Mouse (Mus musculus): ENCODE measurements around the gene Aldh1l1. TPM values are rescaled to one million over a fixed set of nuclear protein-coding genes. Genes with fewer than 3 reads are reported as not detected.
A peak's percentile ranks its signal among the peaks of the same experiment; 100 is the strongest.

Gene Aldh1l1
- total and polyA plus RNA-seq, 2 experiments: 897 to 1,237 TPM

- Histone ChIP-seq H3K79me2 (ENCODE audit: control insufficient read depth, insufficient read depth, low read length) (no peaks in the 10 kb centered on the region), H3K27ac (replicated peaks; ENCODE audit: insufficient read depth, low read depth, low read length) (no peak overlapping the region), H3K4me3 (ENCODE audit: insufficient read depth, low read depth, low read length) (no peak overlapping the region), H3K9ac (ENCODE audit: low read depth, low read length) (no peak overlapping the region), H3K4me1 (ENCODE audit: control insufficient read depth, insufficient read depth, low read length) (peaks cover 8% of the 10 kb centered on the region), H3K36me3 (ENCODE audit: control insufficient read depth, insufficient read depth, low read length) (no peaks in the 10 kb centered on the region), H3K27me3 (ENCODE audit: control insufficient read depth, insufficient read depth, low read length) (no peaks in the 10 kb centered on the region)
- WGBS: 55% methylated on average over 8 of the region's 8 CpGs
- TF ChIP-seq CTCF (IDR thresholded peaks at IDR 0.05; ENCODE audit: low read depth, low read length): no peak
- DNase-seq (ENCODE audit: extremely low read depth, low read depth, low spot score): peak; percentile 64
Observed at GRCm38 (mm10) chr6:90501222-90501940, 15.2 kb downstream of the Aldh1l1 start.

GRCm38 (mm10) chr6:90505906-90506305 lies 19.7 kb downstream of the Aldh1l1 start:
- Histone ChIP-seq H3K4me1 (ENCODE audit: control insufficient read depth, insufficient read depth, low read length) (peaks cover 31% of the 10 kb centered on the region), H3K79me2 (ENCODE audit: control insufficient read depth, insufficient read depth, low read length) (no peaks in the 10 kb centered on the region), H3K9ac (ENCODE audit: low read depth, low read length) (0 out of 2 replicates have a peak overlapping the region, but pooled peaks have one; percentile 21), H3K27me3 (ENCODE audit: control insufficient read depth, insufficient read depth, low read length) (no peaks in the 10 kb centered on the region), H3K27ac (replicated peaks; ENCODE audit: insufficient read depth, low read depth, low read length) (peak overlapping the region; percentile 82), H3K36me3 (ENCODE audit: control insufficient read depth, insufficient read depth, low read length) (no peaks in the 10 kb centered on the region), H3K4me3 (ENCODE audit: insufficient read depth, low read depth, low read length) (no peak overlapping the region)
- WGBS: 9% methylated on average over 6 of the region's 6 CpGs
- TF ChIP-seq CTCF (IDR thresholded peaks at IDR 0.05; ENCODE audit: low read depth, low read length) (no peak), POLR2A (IDR thresholded peaks at IDR 0.05; ENCODE audit: extremely low read depth, insufficient read depth, low read length) (no peak)
- DNase-seq (ENCODE audit: extremely low read depth, low read depth, low spot score): peak; percentile 73

GRCm38 (mm10) chr6:90506673-90507311 lies 20.6 kb downstream of the Aldh1l1 start:
- no peak for TF ChIP-seq CTCF (IDR thresholded peaks at IDR 0.05; ENCODE audit: low read depth, low read length)
- no peak for TF ChIP-seq POLR2A (IDR thresholded peaks at IDR 0.05; ENCODE audit: extremely low read depth, insufficient read depth, low read length)
- Histone ChIP-seq H3K4me1 (ENCODE audit: control insufficient read depth, insufficient read depth, low read length) (peaks cover 31% of the 10 kb centered on the region), H3K36me3 (ENCODE audit: control insufficient read depth, insufficient read depth, low read length) (no peaks in the 10 kb centered on the region), H3K9ac (ENCODE audit: low read depth, low read length) (peak overlapping the region; percentile 60), H3K27ac (replicated peaks; ENCODE audit: insufficient read depth, low read depth, low read length) (peak overlapping the region; percentile 92), H3K4me3 (ENCODE audit: insufficient read depth, low read depth, low read length) (no peak overlapping the region), H3K79me2 (ENCODE audit: control insufficient read depth, insufficient read depth, low read length) (no peaks in the 10 kb centered on the region), H3K27me3 (ENCODE audit: control insufficient read depth, insufficient read depth, low read length) (no peaks in the 10 kb centered on the region)
- DNase-seq (ENCODE audit: extremely low read depth, low read depth, low spot score): peak; percentile 96
- WGBS: 13% methylated on average over 16 of the region's 16 CpGs

- peak overlapping the region; percentile 92 for H3K27ac ChIP-seq (replicated peaks; ENCODE audit: insufficient read depth, low read depth, low read length)
- DNase-seq (ENCODE audit: extremely low read depth, low read depth, low spot score): peak; percentile 60
- no peaks in the 10 kb centered on the region for H3K36me3 ChIP-seq (ENCODE audit: control insufficient read depth, insufficient read depth, low read length)
- no peak for TF ChIP-seq CTCF (IDR thresholded peaks at IDR 0.05; ENCODE audit: low read depth, low read length)
- no peak for TF ChIP-seq POLR2A (IDR thresholded peaks at IDR 0.05; ENCODE audit: extremely low read depth, insufficient read depth, low read length)
- H3K4me3 ChIP-seq (ENCODE audit: insufficient read depth, low read depth, low read length): no peak overlapping the region
- peaks cover 31% of the 10 kb centered on the region for H3K4me1 ChIP-seq (ENCODE audit: control insufficient read depth, insufficient read depth, low read length)
- H3K79me2 ChIP-seq (ENCODE audit: control insufficient read depth, insufficient read depth, low read length): no peaks in the 10 kb centered on the region
- peak overlapping the region; percentile 60; the same call in 1 of the 2 replicates for H3K9ac ChIP-seq (ENCODE audit: low read depth, low read length)
- H3K27me3 ChIP-seq (ENCODE audit: control insufficient read depth, insufficient read depth, low read length): no peaks in the 10 kb centered on the region
Observed at GRCm38 (mm10) chr6:90507443-90507842, 21.2 kb downstream of the Aldh1l1 start.

GRCm38 (mm10) chr6:90508197-90508624 lies 22.0 kb downstream of the Aldh1l1 start:
- peak overlapping the region; percentile 50 for H3K9ac ChIP-seq (ENCODE audit: low read depth, low read length)
- no peak for TF ChIP-seq POLR2A (IDR thresholded peaks at IDR 0.05; ENCODE audit: extremely low read depth, insufficient read depth, low read length)
- TF ChIP-seq CTCF (IDR thresholded peaks at IDR 0.05; ENCODE audit: low read depth, low read length): no peak
- H3K27ac ChIP-seq (replicated peaks; ENCODE audit: insufficient read depth, low read depth, low read length): peak overlapping the region; percentile 92
- no peaks in the 10 kb centered on the region for H3K27me3 ChIP-seq (ENCODE audit: control insufficient read depth, insufficient read depth, low read length)
- no peak overlapping the region for H3K4me3 ChIP-seq (ENCODE audit: insufficient read depth, low read depth, low read length)
- DNase-seq (ENCODE audit: extremely low read depth, low read depth, low spot score): peak; percentile 92
- H3K79me2 ChIP-seq (ENCODE audit: control insufficient read depth, insufficient read depth, low read length): no peaks in the 10 kb centered on the region
- H3K4me1 ChIP-seq (ENCODE audit: control insufficient read depth, insufficient read depth, low read length): peaks cover 29% of the 10 kb centered on the region
- H3K36me3 ChIP-seq (ENCODE audit: control insufficient read depth, insufficient read depth, low read length): no peaks in the 10 kb centered on the region
- 16% methylated on average over 4 of the region's 4 CpGs for WGBS

- Histone ChIP-seq H3K27ac (replicated peaks; ENCODE audit: insufficient read depth, low read depth, low read length) (peak overlapping the region; percentile 92), H3K27me3 (ENCODE audit: control insufficient read depth, insufficient read depth, low read length) (no peaks in the 10 kb centered on the region), H3K9ac (ENCODE audit: low read depth, low read length) (peak overlapping the region; percentile 50), H3K4me3 (ENCODE audit: insufficient read depth, low read depth, low read length) (no peak overlapping the region), H3K4me1 (ENCODE audit: control insufficient read depth, insufficient read depth, low read length) (peaks cover 33% of the 10 kb centered on the region), H3K79me2 (ENCODE audit: control insufficient read depth, insufficient read depth, low read length) (no peaks in the 10 kb centered on the region), H3K36me3 (ENCODE audit: control insufficient read depth, insufficient read depth, low read length) (no peaks in the 10 kb centered on the region)
- TF ChIP-seq POLR2A (IDR thresholded peaks at IDR 0.05; ENCODE audit: extremely low read depth, insufficient read depth, low read length): no peak
- no peak for TF ChIP-seq CTCF (IDR thresholded peaks at IDR 0.05; ENCODE audit: low read depth, low read length)
- WGBS: 18% methylated on average over 6 of the region's 6 CpGs
- DNase-seq (ENCODE audit: extremely low read depth, low read depth, low spot score): peak; percentile 94
Observed at GRCm38 (mm10) chr6:90509085-90509484, 22.9 kb downstream of the Aldh1l1 start.

Measured in liver, adult 2 months (tissue).